Mouse (Mus musculus) megakaryocyte, embryonic 14.5 days (primary cell): ENCODE results near the gene Cd164.

ENCODE experiments used
- FLI1 ChIP-seq: IDR thresholded peaks from 2 replicates; pipeline ENCODE4 v1.6.1; 2012; ENCODE audit warnings: low read length, inconsistent platforms, mixed read lengths
- GATA1 ChIP-seq: IDR thresholded peaks from 3 replicates; pipeline ENCODE4 v1.6.1; 2012; ENCODE audit warnings: mixed read lengths, low read length, inconsistent platforms, borderline replicate concordance

DNA sequence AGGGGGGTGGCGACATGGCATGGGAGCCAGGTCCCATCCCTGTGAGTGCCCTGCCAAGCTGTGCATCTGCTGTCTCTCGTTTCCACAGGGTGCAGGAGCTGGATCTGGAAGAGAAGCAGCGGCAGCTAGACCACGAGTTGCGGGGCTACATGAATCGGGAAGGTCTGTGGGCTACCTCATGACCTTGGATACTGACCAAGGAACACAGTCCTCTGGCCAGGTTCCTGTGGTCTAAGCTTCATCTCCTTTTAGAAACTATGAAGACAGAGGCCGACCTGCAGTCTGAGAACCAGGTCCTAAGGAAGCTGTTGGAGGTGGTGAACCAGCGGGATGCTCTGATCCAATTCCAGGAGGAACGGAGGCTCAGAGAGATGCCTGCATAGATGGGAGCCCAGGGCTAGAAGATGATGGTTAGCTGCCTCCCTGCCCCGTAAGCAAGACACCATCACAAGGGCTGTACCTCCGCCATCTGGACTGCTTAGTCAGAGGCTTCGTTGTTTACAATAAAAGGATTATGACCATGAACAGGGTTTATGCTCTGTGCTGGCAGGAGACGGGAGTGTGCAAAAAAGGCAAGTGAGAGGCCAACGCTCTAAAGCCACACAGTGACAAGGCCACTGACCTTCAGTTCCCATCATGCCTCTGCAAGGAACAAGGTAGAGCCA lies 32.6 kb upstream of the Cd164 start:
- no peak for TF ChIP-seq GATA1
- TF ChIP-seq FLI1 = no peak
